Mouse (Mus musculus) liver, adult 2 months (tissue): ENCODE data around the gene Gm826. TPM values are rescaled to one million over a fixed set of nuclear protein-coding genes. Genes with fewer than 3 reads are reported as not detected.

Source experiments
- DNase-seq: peaks from one replicate; pipeline ENCODE4 v3.0.0-alpha.2; 2011; ENCODE audit warnings: low read depth, low spot score; ENCODE audit errors: extremely low read depth
- H3K27ac ChIP-seq: fragments of 200-500 bp; replicated peaks from 2 replicates; pipeline ENCODE4 v1.5.1; 2012; ENCODE audit warnings: low read depth, mild to moderate bottlenecking, control low read depth, inconsistent platforms, low read length; ENCODE audit not compliant: insufficient read depth
- H3K27me3 ChIP-seq: fragments of 200-500 bp; 2 replicates; pipeline ENCODE4 v1.6.1; 2012; ENCODE audit warnings: mild to moderate bottlenecking, moderate library complexity, low read length, inconsistent platforms; ENCODE audit not compliant: control insufficient read depth, insufficient read depth
- H3K36me3 ChIP-seq: fragments of 200-500 bp; 2 replicates; pipeline ENCODE4 v1.6.1; 2012; ENCODE audit warnings: low read length, inconsistent platforms; ENCODE audit not compliant: control insufficient read depth, insufficient read depth
- H3K4me1 ChIP-seq: fragments of 200-500 bp; 2 replicates; pipeline ENCODE4 v1.6.1; 2011; ENCODE audit warnings: low read length; ENCODE audit not compliant: control insufficient read depth, insufficient read depth
- H3K4me3 ChIP-seq: fragments of 200-500 bp; 2 replicates; pipeline ENCODE4 v1.5.1; 2011; ENCODE audit warnings: low read depth, mild to moderate bottlenecking, control low read depth, low read length, moderate library complexity; ENCODE audit not compliant: insufficient read depth
- H3K79me2 ChIP-seq: fragments of 200-500 bp; 2 replicates; pipeline ENCODE4 v1.6.1; 2012; ENCODE audit warnings: inconsistent platforms, mild to moderate bottlenecking, low read length, moderate library complexity; ENCODE audit not compliant: control insufficient read depth, insufficient read depth
- H3K9ac ChIP-seq: fragments of 200-500 bp; 2 replicates; pipeline ENCODE4 v1.6.1; 2012; ENCODE audit warnings: low read depth, mild to moderate bottlenecking, control low read depth, inconsistent platforms, low read length
- CTCF ChIP-seq: fragments of 200-500 bp; IDR thresholded peaks from 2 replicates; pipeline ENCODE4 v1.5.1; 2011; ENCODE audit warnings: low read depth, low read length, control low read depth
- POLR2A ChIP-seq: fragments of 200-500 bp; IDR thresholded peaks from 2 replicates; pipeline ENCODE4 v1.6.1; 2011; ENCODE audit warnings: low read length, control low read depth; ENCODE audit not compliant: insufficient read depth; ENCODE audit errors: extremely low read depth
- WGBS: fragments of 180-500 bp; shearing (Covaris S2); methylation state at CpG from one replicate; pipeline ENCODE4 v1.1.7; 2018; 5-methylcytosine and 5-hydroxymethylcytosine counted together
- polyA plus RNA-seq: library from polyadenylated mRNA; depleted of rRNA; stranded (reverse); fragments of >200 nt; gene quantifications from 2 replicates; pipeline ENCODE4 v1.2.3, GENCODE M21; 2012; rRNA removed
- total RNA-seq: library from RNA; depleted of rRNA; stranded (reverse); fragments of >200 nt; gene quantifications from 2 replicates; pipeline ENCODE4 v1.2.3, GENCODE M21; 2014; rRNA removed

Gm826 gene
- 4.0 and 4.1 TPM in 2 replicates for total RNA-seq
- polyA plus RNA-seq, result 1.4 and 2.9 TPM in 2 replicates

GRCm38 (mm10) chr2:160334111-160334661 is at the start of gene Gm826:
Gm826 (minus strand) TSS chr2:160334162.
- Histone ChIP-seq H3K27ac (peak within 1 kb of the TSS; percentile 82), H3K36me3 (no peaks in the 10 kb centered on the region), H3K4me3 (no peak within 1 kb of the TSS), H3K9ac (peak within 1 kb of the TSS; percentile 45), H3K27me3 (no peaks in the 10 kb centered on the region), H3K4me1 (peaks cover 25% of the 10 kb centered on the region), H3K79me2 (no peaks in the 10 kb centered on the region)
- TF ChIP-seq POLR2A (no peak), CTCF (no peak)
- DNase-seq, result peak; percentile 94
- 7% methylated on average over 4 of the region's 4 CpGs for WGBS

GRCm38 (mm10) chr2:160383418-160383817 is 49.5 kb upstream of the Gm826 start:
- Histone ChIP-seq H3K4me1 (no peaks in the 10 kb centered on the region), H3K79me2 (no peaks in the 10 kb centered on the region), H3K9ac (no peak overlapping the region), H3K27me3 (no peaks in the 10 kb centered on the region), H3K36me3 (no peaks in the 10 kb centered on the region), H3K27ac (no peak overlapping the region), H3K4me3 (no peak overlapping the region)
- 31% methylated on average over 3 of the region's 3 CpGs for WGBS
- no peak for DNase-seq
- TF ChIP-seq POLR2A (no peak), CTCF (no peak)

GRCm38 (mm10) chr2:160378271-160378670 is 44.3 kb upstream of the Gm826 start:
- no peak overlapping the region for H3K4me3 ChIP-seq
- no peaks in the 10 kb centered on the region for H3K36me3 ChIP-seq
- H3K27ac ChIP-seq, result no peak overlapping the region
- 48% methylated on average over 4 of the region's 4 CpGs for WGBS
- no peak for DNase-seq
- no peak overlapping the region for H3K9ac ChIP-seq
- no peaks in the 10 kb centered on the region for H3K79me2 ChIP-seq
- no peaks in the 10 kb centered on the region for H3K4me1 ChIP-seq
- no peaks in the 10 kb centered on the region for H3K27me3 ChIP-seq
- TF ChIP-seq CTCF (peak; percentile 85), POLR2A (no peak)

GRCm38 (mm10) chr2:160376236-160376635 is 42.3 kb upstream of the Gm826 start:
- H3K79me2 ChIP-seq, result no peaks in the 10 kb centered on the region
- TF ChIP-seq CTCF (no peak), POLR2A (no peak)
- H3K36me3 ChIP-seq, result no peaks in the 10 kb centered on the region
- DNase-seq, result no peak
- no peak overlapping the region for H3K9ac ChIP-seq
- H3K4me1 ChIP-seq, result no peaks in the 10 kb centered on the region
- 45% methylated on average over 5 of the region's 5 CpGs for WGBS
- no peak overlapping the region for H3K27ac ChIP-seq
- no peaks in the 10 kb centered on the region for H3K27me3 ChIP-seq
- no peak overlapping the region for H3K4me3 ChIP-seq

GRCm38 (mm10) chr2:160369653-160370420 is 35.9 kb upstream of the Gm826 start:
- no peaks in the 10 kb centered on the region for H3K36me3 ChIP-seq
- TF ChIP-seq CTCF (no peak), POLR2A (no peak)
- H3K4me1 ChIP-seq, result no peaks in the 10 kb centered on the region; the same call in 1 of the 2 replicates
- peaks cover 9% of the 10 kb centered on the region for H3K79me2 ChIP-seq
- WGBS, result 10% methylated on average over 25 of the region's 25 CpGs
- no peak for DNase-seq
- peaks cover 6% of the 10 kb centered on the region; the same call in 1 of the 2 replicates for H3K27me3 ChIP-seq
- no peak overlapping the region for H3K4me3 ChIP-seq
- H3K9ac ChIP-seq, result no peak overlapping the region
- H3K27ac ChIP-seq, result no peak overlapping the region
